Mouse (Mus musculus) CH12.LX (cell line): ENCODE results near the gene Pex11b.

ENCODE experiments used
- CHD2 ChIP-seq: IDR thresholded peaks from 2 replicates; pipeline ENCODE4 v1.6.1; 2011; ENCODE audit warnings: low read length, improper control_type of control experiment
- CTCF ChIP-seq, 2 experiments: IDR thresholded peaks in 1 of 2; conservative IDR thresholded peaks in 1 of 2; 2 replicates each; pipeline ENCODE4 v1.5.1; 2011 to 2012; ENCODE audit warnings: low read depth in 2 of 2, low read length in 2 of 2, improper control_type of control experiment in 1 of 2, inconsistent platforms in 1 of 2, mild to moderate bottlenecking in 1 of 2, moderate library complexity in 1 of 2
- E2F4 ChIP-seq: IDR thresholded peaks from 2 replicates; pipeline ENCODE4 v1.6.1; 2011; ENCODE audit warnings: low read depth, low read length, improper control_type of control experiment; ENCODE audit not compliant: insufficient replicate concordance
- GABPA ChIP-seq: IDR thresholded peaks from 2 replicates; pipeline ENCODE4 v1.6.1; 2012; ENCODE audit warnings: low read depth, low read length, improper control_type of control experiment, inconsistent platforms; ENCODE audit not compliant: insufficient replicate concordance
- JUN ChIP-seq: IDR thresholded peaks from 2 replicates; pipeline ENCODE4 v1.6.1; 2011; ENCODE audit warnings: low read depth, mild to moderate bottlenecking, low read length, improper control_type of control experiment, moderate library complexity; ENCODE audit not compliant: insufficient read depth
- KAT2A ChIP-seq: IDR thresholded peaks from 2 replicates; pipeline ENCODE4 v1.6.1; 2012; ENCODE audit warnings: low read length, improper control_type of control experiment, inconsistent platforms; ENCODE audit not compliant: insufficient replicate concordance
- NRF1 ChIP-seq: IDR thresholded peaks from 2 replicates; pipeline ENCODE4 v1.6.1; 2014; ENCODE audit warnings: low read depth, mild to moderate bottlenecking, inconsistent platforms, low read length, improper control_type of control experiment, moderate library complexity
- POLR2A ChIP-seq: IDR thresholded peaks from 2 replicates; pipeline ENCODE4 v1.6.1; 2011; ENCODE audit warnings: low read depth, mild to moderate bottlenecking, improper control_type of control experiment, low read length
- POLR2AphosphoS2 ChIP-seq: IDR thresholded peaks from 2 replicates; pipeline ENCODE4 v1.6.1; 2011; ENCODE audit warnings: low read depth, low read length, improper control_type of control experiment
- UBTF ChIP-seq: IDR thresholded peaks from 2 replicates; pipeline ENCODE4 v1.6.1; 2012; ENCODE audit warnings: low read depth, mild to moderate bottlenecking, inconsistent platforms, low read length, improper control_type of control experiment, moderate library complexity
- USF1 ChIP-seq: IDR thresholded peaks from 2 replicates; pipeline ENCODE4 v1.6.1; 2014; ENCODE audit warnings: low read depth, mild to moderate bottlenecking, inconsistent platforms, low read length, improper control_type of control experiment
- USF2 ChIP-seq: conservative IDR thresholded peaks from 2 replicates; pipeline ENCODE4 v1.6.1; 2011; ENCODE audit warnings: low read depth, low read length, improper control_type of control experiment
- ZC3H11A ChIP-seq: IDR thresholded peaks from 2 replicates; pipeline ENCODE4 v1.6.1; 2012; ENCODE audit warnings: low read depth, mild to moderate bottlenecking, inconsistent platforms, low read length, improper control_type of control experiment
- ZNF384 ChIP-seq: IDR thresholded peaks from 2 replicates; pipeline ENCODE4 v1.6.1; 2012; ENCODE audit warnings: low read depth, low read length, improper control_type of control experiment, inconsistent platforms

- TF ChIP-seq GABPA (no peak), POLR2A (no peak), ZC3H11A (no peak), JUN (no peak), UBTF (no peak), CTCF (conservative IDR thresholded peaks at IDR 0.05 in 1 of 2, IDR thresholded peaks at IDR 0.05 in 1 of 2; ENCODE audit: low read depth in 2 of 2, low read length in 2 of 2) (no peak), CHD2 (no peak), USF2 (no peak), NRF1 (no peak), ZNF384 (no peak), E2F4 (no peak), POLR2AphosphoS2 (no peak), USF1 (no peak), KAT2A (no peak)
Measured at GRCm38 (mm10) chr3:96662731-96663316, 27.6 kb downstream of the Pex11b start.
